In genomic region chr1:66101419-66101818, GRCm38 (mm10) we compare ENCODE assay signal across 32 mouse cellular contexts.
A peak's percentile ranks its signal among the peaks of the same experiment; 100 is the strongest.
DNase-seq lines count a peak whose midpoint lies in the region; ATAC-seq and TF ChIP-seq lines count a peak whose summit lies in the region.
"Had no signal": no experiment of that assay in that cellular context is flagged by ENCODE, and none has a peak within 500 bp of the region (broad histone marks: within the 10 kb centered on the region; RNA-seq: fewer than 3 reads in every experiment).

No protein-coding gene starts in this region.

- H3K9ac ChIP-seq in liver, adult 2 months (ENCODE audit: low read depth, low read length): no peak overlapping the region
- H3K9ac ChIP-seq: embryonic facial prominence, embryonic 13.5 days; hindbrain, embryonic 13.5 days; limb, embryonic 15.5 days; liver, embryonic 15.5 days; midbrain, embryonic 12.5 days; neural tube, embryonic 12.5 days had no signal

- TF ChIP-seq POLR2A in liver, adult 2 months (IDR thresholded peaks at IDR 0.05; ENCODE audit: extremely low read depth, insufficient read depth, low read length): no peak

- 4% methylated on average over 2 of the region's 2 CpGs for WGBS in liver, adult 2 months

- H3K27me3 ChIP-seq in liver, adult 2 months (ENCODE audit: control insufficient read depth, insufficient read depth, low read length): no peaks in the 10 kb centered on the region
- H3K27me3 ChIP-seq: hindbrain, embryonic 13.5 days; limb, embryonic 15.5 days; liver, embryonic 15.5 days; megakaryocyte, embryonic 14.5 days; midbrain, embryonic 12.5 days; neural tube, embryonic 12.5 days had no signal

- peak; percentile 37 for DNase-seq in kidney, adult 11 months
- DNase-seq in kidney, postnatal 10 days: no peak
- DNase-seq in liver, adult 2 months (ENCODE audit: extremely low read depth, low read depth, low spot score): peak; percentile 85
- no peak for DNase-seq in liver
- DNase-seq in kidney, postnatal 36 days: peak; percentile 4 to 33
- DNase-seq in ovary, adult 18-20 months (ENCODE audit: low spot score): no peak
- DNase-seq: adrenal gland, postnatal 25 days; cerebellum, adult 11-12 months; cerebellum, adult 9-11 months; embryo, embryonic 11 days; gastrocnemius, postnatal 14 days; heart, adult 18-20 months; heart, postnatal 4 days; layer of hippocampus, adult 9-11 months; right cerebral cortex, postnatal 4 days; thymus, adult 18-20 months; thymus, postnatal 25 days had no signal

- H3K27ac ChIP-seq in liver, adult 2 months (replicated peaks; ENCODE audit: insufficient read depth, low read depth, low read length): no peak overlapping the region
- H3K27ac ChIP-seq: embryonic facial prominence, embryonic 13.5 days; hindbrain, embryonic 13.5 days; limb, embryonic 10.5 days; limb, embryonic 15.5 days; liver, embryonic 15.5 days; midbrain, embryonic 12.5 days; neural tube, embryonic 12.5 days; stomach, postnatal 0 days had no signal

- no peaks in the 10 kb centered on the region for H3K79me2 ChIP-seq in liver, adult 2 months (ENCODE audit: control insufficient read depth, insufficient read depth, low read length)

- no peak for TF ChIP-seq CTCF in liver, adult 2 months (IDR thresholded peaks at IDR 0.05; ENCODE audit: low read depth, low read length)

- ATAC-seq in granulocyte monocyte progenitor cell, adult 5-6 weeks (replicated peaks; ENCODE audit: poor library complexity, severe bottlenecking): no peak
- ATAC-seq: forebrain, embryonic 16.5 days; intestine, embryonic 16.5 days; Patski had no signal

- no peak overlapping the region for H3K4me3 ChIP-seq in liver, adult 2 months (ENCODE audit: insufficient read depth, low read depth, low read length)
- H3K4me3 ChIP-seq: embryonic facial prominence, embryonic 13.5 days; erythroblast, embryonic 14.5 days; hindbrain, embryonic 13.5 days; limb, embryonic 10.5 days; limb, embryonic 15.5 days; liver, embryonic 15.5 days; megakaryocyte, embryonic 14.5 days; midbrain, embryonic 12.5 days; myocyte; neural tube, embryonic 12.5 days had no signal

- no peaks in the 10 kb centered on the region for H3K36me3 ChIP-seq in liver, adult 2 months (ENCODE audit: control insufficient read depth, insufficient read depth, low read length)
- H3K36me3 ChIP-seq: embryonic facial prominence, embryonic 13.5 days; hindbrain, embryonic 13.5 days; limb, embryonic 10.5 days; limb, embryonic 15.5 days; liver, embryonic 15.5 days; midbrain, embryonic 12.5 days; neural tube, embryonic 12.5 days had no signal

- H3K4me1 ChIP-seq in liver, adult 2 months (ENCODE audit: control insufficient read depth, insufficient read depth, low read length): 0 out of 2 replicates have a peak, but pooled peaks cover 2% of the 10 kb centered on the region
- H3K4me1 ChIP-seq: embryonic facial prominence, embryonic 13.5 days; hindbrain, embryonic 13.5 days; limb, embryonic 10.5 days; limb, embryonic 15.5 days; liver, embryonic 15.5 days; megakaryocyte, embryonic 14.5 days; midbrain, embryonic 12.5 days; neural tube, embryonic 12.5 days had no signal

Comparison
In these comparisons a context has a peak if more than half of its experiments do, and no peak if none do; other contexts are left out.
1. DNase-seq: peak in kidney, adult 11 months (single experiment), liver, adult 2 months (single experiment) and kidney, postnatal 36 days (2 of 2); none in kidney, postnatal 10 days (single experiment), liver (single experiment) and ovary, adult 18-20 months (single experiment).